Mouse (Mus musculus): Measurements from ENCODE around the gene Pik3cb. TPM values are rescaled to one million over a fixed set of nuclear protein-coding genes. Genes with fewer than 3 reads are reported as not detected.
A peak's percentile ranks its signal among the peaks of the same experiment; 100 is the strongest.

Gene Pik3cb
- polyA plus RNA-seq, 1 experiment from 2014 or later: 1.3 TPM

- Histone ChIP-seq H3K27ac (replicated peaks) (no peak overlapping the region), H3K4me1 (no peaks in the 10 kb centered on the region), H3K9me3 (replicated peaks) (no peaks in the 10 kb centered on the region), H3K4me2 (replicated peaks) (no peak overlapping the region), H3K9ac (no peak overlapping the region), H3K36me3 (no peaks in the 10 kb centered on the region), H3K4me3 (replicated peaks) (no peak overlapping the region), H3K27me3 (no peaks in the 10 kb centered on the region)
- 73% methylated on average over 3 of the region's 3 CpGs for WGBS
- no peak for ATAC-seq (ENCODE audit: insufficient number of reproducible peaks, low FRiP score, low TSS enrichment, low read depth)
Measured at GRCm38 (mm10) chr9:99081308-99081707, 59.1 kb downstream of the Pik3cb start.

GRCm38 (mm10) chr9:99080657-99081056 is 59.8 kb downstream of the Pik3cb start:
- H3K4me3 ChIP-seq (replicated peaks): no peak overlapping the region
- H3K9ac ChIP-seq: no peak overlapping the region
- no peak overlapping the region for H3K27ac ChIP-seq (replicated peaks)
- H3K9me3 ChIP-seq (replicated peaks): no peaks in the 10 kb centered on the region
- no peak overlapping the region for H3K4me2 ChIP-seq (replicated peaks)
- no peaks in the 10 kb centered on the region for H3K36me3 ChIP-seq
- H3K27me3 ChIP-seq: no peaks in the 10 kb centered on the region
- no peaks in the 10 kb centered on the region for H3K4me1 ChIP-seq
- no peak for ATAC-seq (ENCODE audit: insufficient number of reproducible peaks, low FRiP score, low TSS enrichment, low read depth)
- 93% methylated on average over 2 of the region's 2 CpGs for WGBS

- ATAC-seq (ENCODE audit: insufficient number of reproducible peaks, low FRiP score, low TSS enrichment, low read depth): no peak
- 69% methylated on average over 2 of the region's 2 CpGs for WGBS
- H3K4me1 ChIP-seq: no peaks in the 10 kb centered on the region
- no peak overlapping the region for H3K27ac ChIP-seq (replicated peaks)
- no peak overlapping the region for H3K4me2 ChIP-seq (replicated peaks)
- no peaks in the 10 kb centered on the region for H3K36me3 ChIP-seq
- no peaks in the 10 kb centered on the region for H3K27me3 ChIP-seq
- H3K9ac ChIP-seq: no peak overlapping the region
- no peaks in the 10 kb centered on the region for H3K9me3 ChIP-seq (replicated peaks)
- no peak overlapping the region for H3K4me3 ChIP-seq (replicated peaks)
Measured at GRCm38 (mm10) chr9:99074462-99074861, 66.0 kb downstream of the Pik3cb start.

GRCm38 (mm10) chr9:99072538-99072937 is 67.9 kb downstream of the Pik3cb start:
- ATAC-seq (ENCODE audit: insufficient number of reproducible peaks, low FRiP score, low TSS enrichment, low read depth): no peak
- 70% methylated on average over 4 of the region's 4 CpGs for WGBS

GRCm38 (mm10) chr9:99065311-99065710 is 75.1 kb downstream of the Pik3cb start:
- Histone ChIP-seq H3K9ac (no peak overlapping the region), H3K27me3 (no peaks in the 10 kb centered on the region), H3K4me1 (no peaks in the 10 kb centered on the region), H3K36me3 (no peaks in the 10 kb centered on the region), H3K4me3 (replicated peaks) (no peak overlapping the region), H3K4me2 (replicated peaks) (no peak overlapping the region), H3K9me3 (replicated peaks) (no peaks in the 10 kb centered on the region), H3K27ac (replicated peaks) (no peak overlapping the region)
- WGBS: 80% methylated on average over 5 of the region's 5 CpGs
- no peak for ATAC-seq (ENCODE audit: insufficient number of reproducible peaks, low FRiP score, low TSS enrichment, low read depth)

More at GRCm38 (mm10) chr9:99072538-99072937, 67.9 kb downstream of the Pik3cb start:
- no peaks in the 10 kb centered on the region for H3K4me1 ChIP-seq
- H3K4me3 ChIP-seq (replicated peaks): no peak overlapping the region
- no peaks in the 10 kb centered on the region for H3K36me3 ChIP-seq
- H3K27ac ChIP-seq (replicated peaks): no peak overlapping the region
- no peak overlapping the region for H3K9ac ChIP-seq
- no peaks in the 10 kb centered on the region for H3K9me3 ChIP-seq (replicated peaks)
- H3K27me3 ChIP-seq: no peaks in the 10 kb centered on the region
- no peak overlapping the region for H3K4me2 ChIP-seq (replicated peaks)

GRCm38 (mm10) chr9:99064216-99064615 is 76.2 kb downstream of the Pik3cb start:
- WGBS: 42% methylated on average over 2 of the region's 2 CpGs
- Histone ChIP-seq H3K9me3 (replicated peaks) (no peaks in the 10 kb centered on the region), H3K4me3 (replicated peaks) (no peak overlapping the region), H3K36me3 (no peaks in the 10 kb centered on the region), H3K4me1 (no peaks in the 10 kb centered on the region), H3K27ac (replicated peaks) (no peak overlapping the region), H3K27me3 (no peaks in the 10 kb centered on the region), H3K4me2 (replicated peaks) (no peak overlapping the region), H3K9ac (no peak overlapping the region)
- no peak for ATAC-seq (ENCODE audit: insufficient number of reproducible peaks, low FRiP score, low TSS enrichment, low read depth)

- Histone ChIP-seq H3K4me1 (no peaks in the 10 kb centered on the region), H3K4me3 (replicated peaks) (no peak overlapping the region), H3K27ac (replicated peaks) (no peak overlapping the region), H3K36me3 (no peaks in the 10 kb centered on the region), H3K4me2 (replicated peaks) (no peak overlapping the region), H3K9ac (no peak overlapping the region), H3K9me3 (replicated peaks) (no peaks in the 10 kb centered on the region), H3K27me3 (no peaks in the 10 kb centered on the region)
- WGBS: 38% methylated on average over 7 of the region's 7 CpGs
- 0 out of 2 replicates have a peak, but pooled peaks have one; percentile 10 for ATAC-seq (ENCODE audit: insufficient number of reproducible peaks, low FRiP score, low TSS enrichment, low read depth)
Measured at GRCm38 (mm10) chr9:99062544-99062943, 77.9 kb downstream of the Pik3cb start.

- ATAC-seq (ENCODE audit: insufficient number of reproducible peaks, low FRiP score, low TSS enrichment, low read depth): no peak
- H3K4me3 ChIP-seq (replicated peaks): no peak overlapping the region
- H3K9me3 ChIP-seq (replicated peaks): no peaks in the 10 kb centered on the region
- no peak overlapping the region for H3K9ac ChIP-seq
- no peaks in the 10 kb centered on the region for H3K36me3 ChIP-seq
- H3K4me1 ChIP-seq: no peaks in the 10 kb centered on the region
- WGBS: 56% methylated on average over 3 of the region's 3 CpGs
- H3K4me2 ChIP-seq (replicated peaks): no peak overlapping the region
- H3K27me3 ChIP-seq: no peaks in the 10 kb centered on the region
- H3K27ac ChIP-seq (replicated peaks): no peak overlapping the region
Measured at GRCm38 (mm10) chr9:99057751-99058150, 82.7 kb downstream of the Pik3cb start.

GRCm38 (mm10) chr9:99049760-99050159 is 90.7 kb downstream of the Pik3cb start:
- Histone ChIP-seq H3K4me1 (no peaks in the 10 kb centered on the region), H3K4me2 (replicated peaks) (no peak overlapping the region), H3K27ac (replicated peaks) (no peak overlapping the region), H3K36me3 (0 out of 2 replicates have a peak, but pooled peaks cover 8% of the 10 kb centered on the region), H3K9ac (no peak overlapping the region), H3K9me3 (replicated peaks) (no peaks in the 10 kb centered on the region), H3K27me3 (no peaks in the 10 kb centered on the region), H3K4me3 (replicated peaks) (no peak overlapping the region)
- no peak for ATAC-seq (ENCODE audit: insufficient number of reproducible peaks, low FRiP score, low TSS enrichment, low read depth)
- WGBS: 59% methylated on average over 6 of the region's 6 CpGs

- Histone ChIP-seq H3K4me2 (replicated peaks) (no peak overlapping the region), H3K36me3 (0 out of 2 replicates have a peak, but pooled peaks cover 8% of the 10 kb centered on the region), H3K9me3 (replicated peaks) (no peaks in the 10 kb centered on the region), H3K27me3 (no peaks in the 10 kb centered on the region), H3K4me1 (no peaks in the 10 kb centered on the region), H3K4me3 (replicated peaks) (no peak overlapping the region), H3K9ac (no peak overlapping the region), H3K27ac (replicated peaks) (no peak overlapping the region)
- WGBS: 48% methylated on average over 1 of the region's 1 CpGs
- no peak for ATAC-seq (ENCODE audit: insufficient number of reproducible peaks, low FRiP score, low TSS enrichment, low read depth)
Measured at GRCm38 (mm10) chr9:99048724-99049250, 91.6 kb downstream of the Pik3cb start.

- no peak for ATAC-seq (ENCODE audit: insufficient number of reproducible peaks, low FRiP score, low TSS enrichment, low read depth)
- Histone ChIP-seq H3K36me3 (0 out of 2 replicates have a peak, but pooled peaks cover 12% of the 10 kb centered on the region), H3K27ac (replicated peaks) (no peak overlapping the region), H3K4me1 (no peaks in the 10 kb centered on the region), H3K9ac (no peak overlapping the region), H3K4me3 (replicated peaks) (no peak overlapping the region), H3K9me3 (replicated peaks) (no peaks in the 10 kb centered on the region), H3K4me2 (replicated peaks) (no peak overlapping the region), H3K27me3 (no peaks in the 10 kb centered on the region)
- 86% methylated on average over 8 of the region's 8 CpGs for WGBS
Measured at GRCm38 (mm10) chr9:99044761-99045160, 95.7 kb downstream of the Pik3cb start.

GRCm38 (mm10) chr9:99042641-99043040 is 97.8 kb downstream of the Pik3cb start:
- H3K4me2 ChIP-seq (replicated peaks): no peak overlapping the region
- WGBS: 93% methylated on average over 4 of the region's 4 CpGs
- H3K9me3 ChIP-seq (replicated peaks): no peaks in the 10 kb centered on the region
- H3K9ac ChIP-seq: no peak overlapping the region
- no peak overlapping the region for H3K4me3 ChIP-seq (replicated peaks)
- no peaks in the 10 kb centered on the region for H3K4me1 ChIP-seq
- H3K36me3 ChIP-seq: 0 out of 2 replicates have a peak, but pooled peaks cover 12% of the 10 kb centered on the region
- no peaks in the 10 kb centered on the region for H3K27me3 ChIP-seq
- H3K27ac ChIP-seq (replicated peaks): no peak overlapping the region
- ATAC-seq (ENCODE audit: insufficient number of reproducible peaks, low FRiP score, low TSS enrichment, low read depth): no peak

All from embryonic facial prominence, embryonic 15.5 days (tissue).